Mouse (Mus musculus) liver, postnatal 0 days (tissue): Measurements from ENCODE around the gene Rps6ka4.
A peak's percentile ranks its signal among the peaks of the same experiment; 100 is the strongest.

Experiments used
- CTCF ChIP-seq: sonication (generic); IDR thresholded peaks from 2 replicates; pipeline ENCODE4 v1.5.1; 2016; ENCODE audit warnings: antibody characterized with exemption, low read depth
- EP300 ChIP-seq: IDR thresholded peaks from 2 replicates; pipeline ENCODE4 v1.6.1; 2016; ENCODE audit warnings: antibody characterized with exemption, low read depth, mild to moderate bottlenecking

GRCm38 (mm10) chr19:6832363-6832762 lies 8.1 kb downstream of the Rps6ka4 start:
- TF ChIP-seq CTCF (no peak), EP300 (peak; percentile 80; the same call in 1 of the 2 replicates)
